Mouse (Mus musculus) heart, embryonic 11.5 days (tissue): ENCODE results near the gene Pbx1. TPM values are rescaled to one million over a fixed set of nuclear protein-coding genes. Genes with fewer than 3 reads are reported as not detected.

Source experiments
- ATAC-seq: fragments of 200-750 bp; cut with Nextera tagmentation; replicated peaks from 2 replicates; pipeline ENCODE4 v1.8.0; 2017; ENCODE audit warnings: moderate library complexity; ENCODE audit not compliant: insufficient number of reproducible peaks, low FRiP score, low TSS enrichment
- H3K27ac ChIP-seq: fragments of 300-500 bp; sonication (generic); 2 replicates; pipeline ENCODE4 v1.5.1; 2014; ENCODE audit warnings: mild to moderate bottlenecking, low read depth, low read length
- H3K27me3 ChIP-seq: fragments of 300-500 bp; sonication (generic); 2 replicates; pipeline ENCODE4 v1.6.1; 2014; ENCODE audit warnings: mild to moderate bottlenecking, low read length, mixed read lengths; ENCODE audit not compliant: control insufficient read depth, insufficient read depth
- H3K36me3 ChIP-seq: fragments of 300-500 bp; sonication (generic); 2 replicates; pipeline ENCODE4 v1.6.1; 2014; ENCODE audit warnings: mild to moderate bottlenecking, low read length, moderate library complexity, mixed read lengths; ENCODE audit not compliant: control insufficient read depth, insufficient read depth
- H3K4me1 ChIP-seq: fragments of 300-500 bp; sonication (generic); 2 replicates; pipeline ENCODE4 v1.6.1; 2014; ENCODE audit warnings: low read length; ENCODE audit not compliant: control insufficient read depth, insufficient read depth
- H3K4me2 ChIP-seq: fragments of 300-500 bp; sonication (generic); 2 replicates; pipeline ENCODE4 v1.6.1; 2014; ENCODE audit warnings: mild to moderate bottlenecking, moderate library complexity
- H3K4me3 ChIP-seq: fragments of 300-500 bp; sonication (generic); 2 replicates; pipeline ENCODE4 v1.5.1; 2014; ENCODE audit warnings: low read depth, low read length
- H3K9ac ChIP-seq: fragments of 300-500 bp; sonication (generic); 2 replicates; pipeline ENCODE4 v1.6.1; 2014; ENCODE audit warnings: mild to moderate bottlenecking, low read depth, low read length, moderate library complexity
- H3K9me3 ChIP-seq: fragments of 300-500 bp; sonication (generic); replicated peaks from 2 replicates; pipeline ENCODE4 v1.6.1; 2016; ENCODE audit warnings: low read length; ENCODE audit not compliant: control insufficient read depth
- WGBS: fragments of 180-500 bp; shearing (Covaris S2); extraction: QIAGEN DNeasy Blood & Tissue Kit; methylation state at CpG from one replicate; pipeline ENCODE4 v1.1.7; 2014; ENCODE audit not compliant: insufficient replicate concordance; 5-methylcytosine and 5-hydroxymethylcytosine counted together
- polyA plus RNA-seq: library from polyadenylated mRNA; unstranded; fragments of >200 nt; fragmentation: Nextera tagmentation; extraction: Ambion mirVana; gene quantifications from 2 replicates; pipeline ENCODE4 v1.2.1, GENCODE M21; 2014

The Pbx1 gene
- polyA plus RNA-seq, 1 experiment from 2014 or later: 33.5 TPM

DNA sequence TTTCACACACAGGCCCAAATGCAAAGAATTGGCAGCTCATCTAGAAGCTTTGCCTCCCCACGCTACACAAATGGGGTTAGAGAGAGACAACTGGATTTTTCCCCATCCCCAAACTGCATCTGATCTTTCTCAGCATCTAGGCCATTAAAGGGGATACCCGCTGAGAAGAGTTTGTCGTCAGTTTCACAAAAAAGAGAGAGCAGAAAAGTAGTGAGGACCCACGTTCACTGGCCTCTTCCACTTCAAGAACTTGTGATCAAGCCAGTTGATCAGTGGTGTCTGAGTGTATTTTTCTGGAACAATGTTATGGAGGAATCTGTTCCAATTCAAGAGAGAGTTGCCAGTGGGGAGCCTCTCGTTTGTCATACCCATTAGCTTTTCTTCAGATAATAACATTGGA, 2.7 kb downstream of the Pbx1 start:
- WGBS: 2% methylated on average over 5 of the region's 5 CpGs
- peak overlapping the region; percentile 72 for H3K4me3 ChIP-seq
- peak overlapping the region; percentile 84 for H3K9ac ChIP-seq
- H3K27ac ChIP-seq: peak overlapping the region; percentile 73
- peak overlapping the region; percentile 84 for H3K4me2 ChIP-seq
- H3K27me3 ChIP-seq: no peaks in the 10 kb centered on the region
- no peaks in the 10 kb centered on the region for H3K9me3 ChIP-seq
- H3K36me3 ChIP-seq: no peaks in the 10 kb centered on the region
- H3K4me1 ChIP-seq: peaks cover 29% of the 10 kb centered on the region
- no peak for ATAC-seq

DNA sequence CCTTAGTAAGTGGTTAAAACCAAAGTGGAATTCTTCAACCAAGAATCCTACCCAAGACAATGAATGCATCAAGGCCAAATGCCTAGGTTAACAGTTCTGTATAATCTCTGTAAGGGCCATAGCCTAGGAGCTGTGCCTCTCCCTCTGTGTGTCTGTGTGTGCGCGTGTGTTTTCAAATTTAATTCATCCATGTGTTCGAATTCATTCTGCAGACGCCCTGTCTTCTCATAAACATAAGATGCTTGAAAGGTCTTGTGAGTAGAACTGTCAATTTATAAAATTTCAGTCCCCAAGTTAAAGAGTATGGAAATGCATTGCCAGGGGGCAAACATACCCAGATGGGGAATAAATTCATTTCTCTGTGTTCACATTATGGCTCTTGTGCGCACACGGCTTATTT, 3.8 kb downstream of the Pbx1 start:
- H3K9ac ChIP-seq: peak overlapping the region; percentile 54

DNA sequence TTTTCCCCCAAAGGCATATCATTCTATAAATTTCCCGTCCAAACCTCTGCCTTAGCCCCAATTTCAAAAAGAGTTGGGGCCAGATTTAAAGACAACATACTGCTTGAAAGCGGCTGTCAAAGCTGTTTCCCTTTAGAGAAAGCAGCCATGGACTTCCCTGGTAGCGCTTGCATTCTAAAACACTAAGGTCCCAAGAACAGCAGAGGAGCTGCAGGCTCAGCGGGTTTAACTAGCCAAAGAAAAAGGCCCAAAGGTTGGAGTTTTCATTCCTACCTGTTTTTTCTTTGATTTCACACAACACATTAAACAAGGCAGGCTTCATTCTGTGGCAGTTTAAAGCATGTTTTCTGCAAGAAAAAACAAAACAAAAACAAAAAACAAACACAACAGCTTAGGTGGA, 4.5 kb downstream of the Pbx1 start:
- peaks cover 44% of the 10 kb centered on the region for H3K4me1 ChIP-seq
- WGBS: 17% methylated on average over 4 of the region's 4 CpGs
- peak overlapping the region; percentile 54 for H3K9ac ChIP-seq

More for the DNA sequence above, 3.8 kb downstream of the Pbx1 start:
- Histone ChIP-seq H3K9me3 (no peaks in the 10 kb centered on the region), H3K4me2 (peak overlapping the region; percentile 84), H3K4me3 (peak overlapping the region; percentile 72), H3K4me1 (peaks cover 40% of the 10 kb centered on the region), H3K27ac (peak overlapping the region; percentile 17; the same call in 1 of the 2 replicates), H3K36me3 (no peaks in the 10 kb centered on the region), H3K27me3 (no peaks in the 10 kb centered on the region)
- no peak for ATAC-seq
- whole genome bisulfite sequencing: 43% methylated on average over 6 of the region's 6 CpGs

DNA sequence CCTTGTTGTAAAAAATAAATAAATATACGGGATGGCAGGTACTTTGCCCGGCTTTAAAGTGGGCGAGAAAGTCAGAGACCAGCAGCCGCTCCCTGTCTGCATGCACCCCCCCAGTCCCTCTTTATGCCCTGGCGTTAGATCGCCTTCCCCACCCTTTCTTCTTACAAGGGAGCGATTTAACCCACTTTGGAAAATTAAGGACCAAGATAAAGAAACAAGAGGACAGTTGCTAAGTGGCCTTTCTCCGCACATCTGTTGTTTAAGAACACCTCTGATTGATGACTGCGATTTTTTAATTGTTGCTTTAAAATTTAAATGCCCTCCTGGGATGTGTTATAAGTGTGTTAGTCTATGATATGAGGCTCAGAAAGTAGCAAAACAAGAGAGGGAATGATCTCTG, 5.2 kb downstream of the Pbx1 start:
- H3K4me2 ChIP-seq: peak overlapping the region; percentile 84
- H3K36me3 ChIP-seq: no peaks in the 10 kb centered on the region
- no peak overlapping the region for H3K27ac ChIP-seq
- peak overlapping the region; percentile 72 for H3K4me3 ChIP-seq
- WGBS: 30% methylated on average over 9 of the region's 9 CpGs
- H3K9ac ChIP-seq: peak overlapping the region; percentile 54
- H3K4me1 ChIP-seq: peaks cover 44% of the 10 kb centered on the region
- H3K27me3 ChIP-seq: no peaks in the 10 kb centered on the region
- ATAC-seq: no peak
- H3K9me3 ChIP-seq: no peaks in the 10 kb centered on the region

More for the DNA sequence above, 4.5 kb downstream of the Pbx1 start:
- Histone ChIP-seq H3K9me3 (no peaks in the 10 kb centered on the region), H3K4me3 (peak overlapping the region; percentile 72), H3K36me3 (no peaks in the 10 kb centered on the region), H3K27ac (no peak overlapping the region), H3K27me3 (no peaks in the 10 kb centered on the region), H3K4me2 (peak overlapping the region; percentile 84)
- ATAC-seq: no peak

DNA sequence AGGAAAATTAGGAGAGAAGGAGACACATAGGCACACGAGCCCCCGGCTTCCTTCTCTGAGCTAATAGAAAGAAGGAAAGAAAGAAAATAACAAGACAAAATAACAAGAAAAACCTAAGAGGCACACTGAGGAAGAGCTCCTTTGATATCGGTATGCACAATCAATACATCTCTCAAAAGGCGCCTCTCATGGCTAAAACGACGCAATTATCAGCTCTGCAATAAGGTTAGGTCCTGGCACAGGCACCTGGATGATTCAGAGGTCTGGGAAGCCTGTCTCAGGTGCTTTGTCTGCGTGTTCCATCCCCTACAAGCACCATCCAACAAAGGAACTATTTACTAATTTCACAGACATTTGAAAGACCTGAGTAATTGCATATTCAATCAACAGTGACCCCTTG, 5.8 kb downstream of the Pbx1 start:
- Histone ChIP-seq H3K4me2 (peak overlapping the region; percentile 84), H3K4me3 (peak overlapping the region; percentile 72), H3K9ac (peak overlapping the region; percentile 56; the same call in 1 of the 2 replicates), H3K27ac (no peak overlapping the region), H3K27me3 (no peaks in the 10 kb centered on the region), H3K4me1 (peaks cover 44% of the 10 kb centered on the region), H3K9me3 (no peaks in the 10 kb centered on the region), H3K36me3 (no peaks in the 10 kb centered on the region)
- WGBS: 49% methylated on average over 7 of the region's 7 CpGs
- ATAC-seq: no peak

DNA sequence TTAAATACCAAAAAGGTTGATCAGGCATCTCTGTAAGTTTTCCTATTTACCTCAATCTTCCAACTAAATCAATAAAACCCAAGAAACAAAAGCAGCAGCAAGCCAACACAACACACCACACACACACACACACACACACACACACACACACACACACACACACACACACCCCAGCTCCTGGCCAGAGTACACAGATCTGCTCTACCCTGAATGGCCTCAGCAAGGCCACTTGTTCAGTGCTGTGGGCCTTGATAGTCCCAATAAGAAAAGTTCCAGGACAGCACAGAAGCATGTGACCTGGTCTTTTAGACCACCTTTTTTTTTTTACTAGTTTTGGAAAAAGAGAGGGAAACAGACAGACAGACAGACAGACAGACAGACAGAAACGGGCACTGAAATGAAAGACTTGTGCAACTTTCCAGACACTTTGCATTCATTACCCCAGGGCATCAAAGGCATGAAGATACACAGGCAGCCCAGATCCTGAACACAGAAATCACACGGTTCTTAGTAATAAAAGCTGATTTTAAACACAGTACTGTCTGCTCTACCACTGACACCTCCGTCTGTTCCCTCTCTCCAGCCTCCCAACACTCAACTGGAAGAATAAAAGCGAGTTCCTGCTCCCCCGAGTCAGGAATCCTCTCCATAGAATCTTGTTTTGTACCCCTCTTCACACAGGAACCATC, 6.9 kb downstream of the Pbx1 start:
- Histone ChIP-seq H3K4me1 (peaks cover 44% of the 10 kb centered on the region), H3K4me2 (peak overlapping the region; percentile 43), H3K27me3 (no peaks in the 10 kb centered on the region), H3K36me3 (peaks cover 4% of the 10 kb centered on the region; the same call in 1 of the 2 replicates), H3K27ac (no peak overlapping the region), H3K9me3 (no peaks in the 10 kb centered on the region), H3K4me3 (no peak overlapping the region), H3K9ac (no peak overlapping the region)
- 44% methylated on average over 5 of the region's 5 CpGs for WGBS
- no peak for ATAC-seq

DNA sequence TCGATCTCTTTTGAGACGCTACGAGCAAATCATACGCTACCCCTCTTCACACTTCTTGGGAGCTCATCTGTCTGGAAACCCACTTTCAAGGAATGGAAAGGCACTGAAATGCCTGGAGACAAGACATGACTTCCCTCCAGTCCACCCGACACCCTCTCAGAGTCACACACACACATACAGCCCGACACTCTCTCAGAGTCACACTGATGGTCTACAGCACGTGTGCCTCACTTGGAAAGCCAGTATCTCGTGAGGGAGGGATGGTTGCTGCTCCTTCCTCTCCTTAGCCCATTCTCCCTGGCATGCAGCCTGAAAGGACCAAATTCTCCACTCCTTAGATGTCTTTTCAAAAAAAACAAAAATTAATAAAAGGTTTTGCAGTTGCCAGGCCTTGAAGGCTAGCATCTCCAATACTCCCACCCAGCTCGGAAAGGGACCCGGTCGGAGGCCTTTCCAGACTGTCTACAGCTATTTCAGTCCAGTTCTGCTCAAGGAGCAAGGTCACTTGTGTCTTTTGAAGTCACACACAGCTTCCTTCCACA, 8.6 kb downstream of the Pbx1 start:
- ATAC-seq: no peak

DNA sequence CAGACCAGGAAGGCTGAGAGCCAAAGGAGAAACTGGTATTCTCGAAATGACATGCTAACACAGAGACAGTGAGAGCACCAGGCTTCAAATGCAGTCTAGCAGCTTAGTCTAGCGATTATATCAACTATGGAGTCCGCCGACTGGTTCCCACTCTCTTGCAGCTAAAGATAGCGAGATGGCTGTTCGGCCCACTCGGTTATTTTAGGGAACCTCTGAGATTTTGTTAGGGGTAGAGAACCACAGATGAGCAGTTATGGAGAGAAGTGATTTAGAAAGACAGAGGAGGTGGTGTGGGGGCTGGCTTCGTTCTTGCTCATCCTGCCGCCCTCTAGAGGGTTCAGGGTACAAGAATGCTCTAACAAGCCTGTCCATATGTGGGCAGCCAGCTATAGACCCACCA, 13.2 kb downstream of the Pbx1 start:
- peaks cover 55% of the 10 kb centered on the region for H3K4me1 ChIP-seq
- H3K27me3 ChIP-seq: no peaks in the 10 kb centered on the region
- no peak for ATAC-seq
- H3K36me3 ChIP-seq: peaks cover 4% of the 10 kb centered on the region; the same call in 1 of the 2 replicates
- peak overlapping the region; percentile 44 for H3K4me2 ChIP-seq
- no peaks in the 10 kb centered on the region for H3K9me3 ChIP-seq
- no peak overlapping the region for H3K4me3 ChIP-seq
- no peak overlapping the region for H3K27ac ChIP-seq
- no peak overlapping the region for H3K9ac ChIP-seq
- WGBS: 50% methylated on average over 9 of the region's 9 CpGs

More for the DNA sequence above, 8.6 kb downstream of the Pbx1 start:
- Histone ChIP-seq H3K4me1 (peaks cover 54% of the 10 kb centered on the region), H3K9ac (peak overlapping the region; percentile 46; the same call in 1 of the 2 replicates), H3K4me2 (peak overlapping the region; percentile 40), H3K27ac (peak overlapping the region; percentile 46; the same call in 1 of the 2 replicates), H3K36me3 (peaks cover 4% of the 10 kb centered on the region; the same call in 1 of the 2 replicates), H3K4me3 (no peak overlapping the region), H3K9me3 (no peaks in the 10 kb centered on the region), H3K27me3 (no peaks in the 10 kb centered on the region)
- 50% methylated on average over 11 of the region's 11 CpGs for whole genome bisulfite sequencing
